Mouse (Mus musculus) lung, embryonic 15.5 days (tissue): ENCODE measurements at regions not wholly inside any gene's neighbourhood (a gene's known extent, or its start where the extent isn't known, plus 50 kb on each side); places are given as distances from the start of the nearest gene placed in this dataset.
"Not testable (repeated sequence)": the region's sequence is repeated elsewhere in the genome, so short reads cannot be mapped to it uniquely, and the experiment has no call there.

Experiments used
- ATAC-seq: fragments of 200-750 bp; cut with Nextera tagmentation; 2 replicates; pipeline ENCODE4 v1.8.0; 2017; ENCODE audit warnings: moderate number of reproducible peaks, borderline replicate concordance; ENCODE audit not compliant: low FRiP score, low TSS enrichment; ENCODE audit errors: extremely low read depth
- H3K27ac ChIP-seq: fragments of 300-500 bp; sonication (generic); 2 replicates; pipeline ENCODE4 v1.5.1; 2015; ENCODE audit warnings: moderate library complexity, mild to moderate bottlenecking, inconsistent platforms
- H3K27me3 ChIP-seq: fragments of 300-500 bp; sonication (generic); 2 replicates; pipeline ENCODE4 v1.6.1; 2015; ENCODE audit warnings: inconsistent platforms
- H3K36me3 ChIP-seq: fragments of 300-500 bp; sonication (generic); 2 replicates; pipeline ENCODE4 v1.6.1; 2015; ENCODE audit warnings: inconsistent platforms
- H3K4me1 ChIP-seq: fragments of 300-500 bp; sonication (generic); 2 replicates; pipeline ENCODE4 v1.6.1; 2015; ENCODE audit warnings: inconsistent platforms
- H3K4me2 ChIP-seq: fragments of 300-500 bp; sonication (generic); 2 replicates; pipeline ENCODE4 v1.6.1; 2015; ENCODE audit warnings: inconsistent platforms, mild to moderate bottlenecking, moderate library complexity
- H3K4me3 ChIP-seq: fragments of 300-500 bp; sonication (generic); 2 replicates; pipeline ENCODE4 v1.5.1; 2015; ENCODE audit warnings: mild to moderate bottlenecking, inconsistent platforms
- H3K9ac ChIP-seq: fragments of 300-500 bp; sonication (generic); 2 replicates; pipeline ENCODE4 v1.6.1; 2015; ENCODE audit warnings: inconsistent platforms
- H3K9me3 ChIP-seq: fragments of 300-500 bp; sonication (generic); 2 replicates; pipeline ENCODE4 v1.6.1; 2016; ENCODE audit warnings: inconsistent platforms
- WGBS: fragments of 180-500 bp; shearing (Covaris S2); methylation state at CpG from one replicate; pipeline ENCODE4 v1.1.7; 2015; 5-methylcytosine and 5-hydroxymethylcytosine counted together

DNA sequence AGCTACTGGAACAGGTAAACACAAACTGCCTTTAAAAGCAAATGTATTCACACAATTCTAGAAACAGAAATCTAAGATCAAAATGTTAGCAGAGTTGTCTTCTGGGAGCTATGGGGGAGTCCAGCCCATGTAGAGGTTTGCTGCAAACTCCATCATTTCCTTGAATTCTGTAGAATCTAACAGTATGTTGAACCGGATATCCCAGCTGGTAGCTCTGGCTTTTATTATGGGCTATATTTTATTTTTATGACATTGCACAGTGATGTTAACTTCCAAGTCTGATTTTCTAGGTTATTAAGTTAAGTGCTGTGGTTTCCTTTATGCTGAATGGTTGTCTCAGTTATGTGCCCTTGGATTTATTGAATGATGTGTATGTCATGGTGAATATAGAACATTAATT is 136.3 kb downstream of the AI429214 start:
- H3K4me3 ChIP-seq = no peak overlapping the region
- no peaks in the 10 kb centered on the region for H3K4me1 ChIP-seq
- H3K36me3 ChIP-seq = no peaks in the 10 kb centered on the region
- H3K27ac ChIP-seq = no peak overlapping the region
- H3K4me2 ChIP-seq = no peak overlapping the region
- H3K27me3 ChIP-seq = no peaks in the 10 kb centered on the region
- H3K9me3 ChIP-seq = no peaks in the 10 kb centered on the region
- no peak overlapping the region for H3K9ac ChIP-seq
- ATAC-seq = no peak
- 77% methylated on average over 1 of the region's 1 CpGs for WGBS

DNA sequence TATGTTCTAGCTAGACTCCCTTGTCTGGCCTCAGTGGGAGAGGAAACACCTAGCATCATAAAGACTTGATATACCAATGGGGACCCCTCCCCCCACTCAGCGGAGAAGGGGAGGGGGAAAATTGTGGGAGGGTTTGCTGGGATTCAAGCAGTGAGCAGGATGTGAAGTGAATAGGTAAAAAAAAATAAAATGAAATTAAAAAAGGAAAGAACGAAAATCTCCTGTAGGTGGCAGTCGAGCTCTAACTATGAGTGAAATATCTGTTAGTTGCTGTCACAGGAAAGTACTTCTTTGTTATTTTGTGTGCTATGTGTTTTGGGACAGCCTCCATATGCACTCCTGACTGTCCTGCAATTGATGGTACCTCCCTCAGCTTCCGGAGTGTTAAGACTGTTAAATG is 138.6 kb downstream of the AI429214 start:
- Histone ChIP-seq H3K27ac (no peak overlapping the region), H3K36me3 (no peaks in the 10 kb centered on the region), H3K4me2 (no peak overlapping the region), H3K27me3 (no peaks in the 10 kb centered on the region), H3K9me3 (no peaks in the 10 kb centered on the region), H3K9ac (no peak overlapping the region), H3K4me3 (no peak overlapping the region), H3K4me1 (no peaks in the 10 kb centered on the region)
- no peak for ATAC-seq
- WGBS = 9% methylated on average over 4 of the region's 4 CpGs

DNA sequence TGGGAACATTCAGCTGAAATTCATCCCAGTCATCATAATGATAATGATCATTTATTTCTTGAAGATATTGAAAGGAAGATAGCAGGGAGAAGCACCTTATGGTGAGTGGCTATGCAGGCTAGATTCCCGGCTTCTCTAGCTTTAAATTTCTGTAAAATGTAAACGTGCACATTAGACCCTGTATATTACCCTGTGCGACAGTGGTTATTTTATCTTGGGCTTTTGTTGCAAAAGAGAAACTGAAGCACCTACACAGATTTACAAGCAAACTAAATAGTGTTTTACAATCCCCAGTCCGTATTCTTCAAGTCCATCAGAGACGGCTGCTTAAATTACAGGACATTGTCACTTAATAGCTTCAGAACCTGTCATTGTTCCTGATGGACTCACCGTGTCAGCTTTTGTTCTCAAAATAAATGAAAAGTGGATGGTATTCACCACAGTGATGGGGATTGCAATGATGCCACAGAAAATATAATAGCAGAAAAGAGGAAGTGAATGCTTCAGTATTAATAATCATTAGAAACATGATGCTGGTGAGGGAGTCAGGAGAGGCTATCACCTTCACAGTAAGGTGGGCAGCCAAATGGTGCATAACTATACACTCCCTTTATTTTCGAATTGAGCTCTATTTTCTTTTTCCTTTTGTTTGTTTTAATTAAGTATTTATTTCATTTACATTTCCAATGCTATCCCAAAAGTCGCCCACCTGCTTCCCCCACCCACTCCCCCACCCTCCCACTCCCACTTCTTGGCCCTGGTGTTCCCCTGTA is 141.0 kb downstream of the AI429214 start:
- Histone ChIP-seq H3K9me3 (no peaks in the 10 kb centered on the region), H3K4me3 (no peak overlapping the region), H3K4me2 (no peak overlapping the region), H3K36me3 (no peaks in the 10 kb centered on the region), H3K9ac (no peak overlapping the region), H3K4me1 (no peaks in the 10 kb centered on the region), H3K27ac (no peak overlapping the region), H3K27me3 (no peaks in the 10 kb centered on the region)
- 72% methylated on average over 8 of the region's 8 CpGs for WGBS
- ATAC-seq = no peak

DNA sequence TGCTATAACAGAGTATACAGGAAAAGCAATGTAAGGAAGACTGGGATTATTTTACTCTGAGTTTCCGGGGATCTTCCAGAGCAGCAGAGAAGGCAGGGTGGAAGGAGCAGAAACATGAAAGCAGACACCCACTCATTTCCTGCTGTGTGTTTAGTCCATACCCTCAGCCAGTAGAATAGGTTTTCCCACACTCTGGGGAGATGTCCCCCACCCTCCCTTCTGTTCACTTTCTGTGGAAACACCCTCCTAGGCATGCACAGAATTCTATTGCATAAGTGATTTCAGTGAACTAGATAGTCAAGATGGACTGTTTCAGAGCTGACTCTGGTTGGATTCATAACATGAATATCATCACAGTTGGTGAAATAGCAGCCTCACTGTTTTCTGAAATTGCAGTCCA is 156.9 kb downstream of the AI429214 start:
- 41% methylated on average over 1 of the region's 1 CpGs for WGBS
- no peak for ATAC-seq
- Histone ChIP-seq H3K4me2 (no peak overlapping the region), H3K4me3 (no peak overlapping the region), H3K36me3 (no peaks in the 10 kb centered on the region), H3K9ac (no peak overlapping the region), H3K27me3 (no peaks in the 10 kb centered on the region), H3K9me3 (no peaks in the 10 kb centered on the region), H3K4me1 (no peaks in the 10 kb centered on the region), H3K27ac (no peak overlapping the region)

DNA sequence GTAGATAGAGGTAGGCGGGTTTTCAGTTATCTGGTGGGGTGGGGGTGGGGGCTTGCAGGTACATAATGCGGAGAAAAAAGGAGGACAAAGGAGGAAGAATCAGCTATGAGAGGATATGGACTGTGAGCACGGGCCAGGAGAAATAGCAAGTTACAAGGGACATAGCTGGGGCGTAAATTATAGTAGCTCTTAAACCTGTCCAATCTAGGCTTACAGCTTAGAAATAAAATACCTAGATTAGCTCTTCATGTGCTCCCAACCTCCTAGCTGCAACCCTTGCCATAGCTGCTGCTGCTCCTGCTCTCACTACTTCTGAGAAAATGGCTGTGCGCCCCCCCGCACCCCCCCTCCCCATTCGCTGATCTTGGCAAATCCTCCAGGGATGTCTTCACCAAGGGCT is 161.0 kb downstream of the AI429214 start:
- no peak overlapping the region for H3K4me3 ChIP-seq
- H3K27me3 ChIP-seq = no peaks in the 10 kb centered on the region
- H3K9ac ChIP-seq = no peak overlapping the region
- no peaks in the 10 kb centered on the region for H3K9me3 ChIP-seq
- no peak overlapping the region for H3K27ac ChIP-seq
- 83% methylated on average over 7 of the region's 7 CpGs for WGBS
- no peak for ATAC-seq
- no peak overlapping the region for H3K4me2 ChIP-seq
- H3K36me3 ChIP-seq = no peaks in the 10 kb centered on the region
- no peaks in the 10 kb centered on the region for H3K4me1 ChIP-seq

DNA sequence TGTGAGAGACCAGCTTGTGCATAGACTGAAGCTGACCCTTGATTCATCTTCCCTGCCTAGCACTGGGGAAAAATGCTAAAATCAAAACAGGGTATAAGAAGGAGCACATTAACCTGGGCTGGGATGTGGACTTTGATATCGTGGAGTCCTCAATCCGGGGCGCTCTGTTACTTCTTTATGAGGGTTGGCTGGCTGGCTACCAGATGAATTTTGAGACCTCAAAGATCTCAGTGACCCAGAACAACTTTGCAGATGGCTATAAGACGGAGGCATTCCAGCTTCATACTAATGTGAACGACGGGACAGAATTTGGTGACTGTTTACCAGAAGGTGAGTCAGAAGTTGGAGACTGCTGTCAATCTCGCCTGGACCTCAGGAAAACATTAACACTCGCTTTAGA is 161.5 kb downstream of the AI429214 start:
- Histone ChIP-seq H3K4me2 (no peak overlapping the region), H3K9me3 (no peaks in the 10 kb centered on the region), H3K4me3 (no peak overlapping the region), H3K27me3 (no peaks in the 10 kb centered on the region), H3K27ac (no peak overlapping the region), H3K36me3 (no peaks in the 10 kb centered on the region), H3K4me1 (no peaks in the 10 kb centered on the region), H3K9ac (no peak overlapping the region)
- no peak for ATAC-seq
- WGBS = 86% methylated on average over 8 of the region's 8 CpGs

DNA sequence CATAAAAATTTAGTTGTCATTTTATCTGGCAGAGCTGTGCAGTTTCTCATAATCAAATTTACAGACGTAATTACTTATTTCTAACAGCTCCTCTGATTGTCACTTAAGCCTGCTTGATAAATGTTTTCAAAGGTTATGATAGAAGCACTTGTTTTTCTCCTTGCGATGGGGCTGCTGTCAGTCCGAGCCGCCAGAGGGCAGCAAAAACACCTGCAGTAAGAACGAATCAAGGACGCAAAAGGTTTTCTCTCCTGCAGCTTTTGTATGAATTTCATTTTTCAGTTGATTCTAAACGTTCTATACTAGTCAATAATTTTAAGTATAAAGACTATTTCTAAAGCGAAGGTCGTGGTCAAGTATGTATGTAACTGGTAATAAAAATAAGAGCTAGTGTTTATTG is 166.1 kb downstream of the AI429214 start:
- Histone ChIP-seq H3K4me2 (no peak overlapping the region), H3K36me3 (no peaks in the 10 kb centered on the region), H3K4me3 (no peak overlapping the region), H3K27ac (no peak overlapping the region), H3K4me1 (no peaks in the 10 kb centered on the region), H3K27me3 (no peaks in the 10 kb centered on the region), H3K9me3 (no peaks in the 10 kb centered on the region), H3K9ac (no peak overlapping the region)
- no peak for ATAC-seq
- 5% methylated on average over 9 of the region's 9 CpGs for WGBS

DNA sequence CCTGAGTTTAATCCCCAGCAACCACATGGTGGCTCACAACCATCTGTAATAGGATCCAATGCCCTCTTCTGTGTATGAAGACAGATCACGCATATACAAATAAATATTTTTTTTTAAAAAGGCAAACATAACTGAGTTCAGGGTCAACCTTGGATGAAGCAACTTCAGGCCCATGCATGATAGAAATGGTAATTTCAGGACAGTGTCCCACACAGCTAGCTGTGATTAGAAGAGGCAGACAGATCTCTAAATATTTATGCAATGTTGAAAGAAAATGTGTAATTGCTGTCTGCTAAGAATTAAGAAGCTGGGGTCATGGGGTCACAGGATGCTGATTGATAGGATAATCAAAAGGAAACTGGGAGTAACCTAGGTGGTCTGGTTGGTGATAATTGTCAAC is 203.5 kb downstream of the AI429214 start:
- Histone ChIP-seq H3K4me1 (no peaks in the 10 kb centered on the region), H3K9me3 (no peaks in the 10 kb centered on the region), H3K27me3 (no peaks in the 10 kb centered on the region), H3K9ac (no peak overlapping the region), H3K4me2 (no peak overlapping the region), H3K4me3 (no peak overlapping the region), H3K27ac (no peak overlapping the region), H3K36me3 (no peaks in the 10 kb centered on the region)
- peak; percentile 55; the same call in 1 of the 2 replicates for ATAC-seq
- 39% methylated on average over 1 of the region's 1 CpGs for WGBS

DNA sequence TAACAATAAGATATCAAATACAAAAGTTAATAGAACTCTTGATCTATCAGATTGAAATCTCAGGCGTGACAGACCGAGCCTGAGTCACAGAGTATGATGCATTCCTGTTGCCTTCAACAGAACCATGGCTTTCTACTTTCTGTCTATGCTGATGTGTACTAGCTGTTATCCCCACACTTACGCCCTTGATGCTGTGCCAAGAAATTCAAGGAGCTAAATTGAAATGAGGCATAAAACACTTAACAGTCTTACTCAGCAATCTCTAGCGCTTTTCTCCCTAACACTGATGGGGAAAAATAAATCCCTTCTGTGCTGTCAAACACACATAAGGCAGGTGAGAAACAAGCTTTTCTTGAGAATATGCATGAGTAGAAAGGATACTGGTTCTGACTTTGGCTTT is 222.5 kb downstream of the AI429214 start:
- no peak for ATAC-seq
- Histone ChIP-seq H3K27me3 (no peaks in the 10 kb centered on the region), H3K9me3 (no peaks in the 10 kb centered on the region), H3K9ac (no peak overlapping the region), H3K4me3 (no peak overlapping the region), H3K4me1 (no peaks in the 10 kb centered on the region), H3K4me2 (no peak overlapping the region), H3K27ac (no peak overlapping the region), H3K36me3 (no peaks in the 10 kb centered on the region)
- WGBS = 68% methylated on average over 4 of the region's 4 CpGs

DNA sequence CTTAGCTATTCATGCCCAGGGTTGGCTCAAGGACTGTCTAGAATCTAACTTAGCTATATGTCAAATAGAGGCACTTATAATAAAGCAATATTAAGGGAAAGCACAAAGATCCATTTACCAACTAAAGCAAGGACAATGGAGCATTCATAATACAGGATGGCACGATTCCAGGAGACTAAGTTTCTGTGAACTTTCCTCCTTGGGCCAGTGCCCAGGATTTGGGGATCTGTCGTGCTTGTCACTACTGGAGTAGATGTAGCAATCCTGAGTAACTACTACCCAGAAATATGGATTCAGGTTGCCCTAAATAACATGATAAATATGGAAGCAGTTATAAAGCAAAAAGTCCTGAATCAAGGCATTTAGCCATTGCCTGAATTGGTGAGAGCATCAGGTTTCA is 233.7 kb downstream of the AI429214 start:
- WGBS = 53% methylated on average over 2 of the region's 2 CpGs
- no peaks in the 10 kb centered on the region for H3K36me3 ChIP-seq

DNA sequence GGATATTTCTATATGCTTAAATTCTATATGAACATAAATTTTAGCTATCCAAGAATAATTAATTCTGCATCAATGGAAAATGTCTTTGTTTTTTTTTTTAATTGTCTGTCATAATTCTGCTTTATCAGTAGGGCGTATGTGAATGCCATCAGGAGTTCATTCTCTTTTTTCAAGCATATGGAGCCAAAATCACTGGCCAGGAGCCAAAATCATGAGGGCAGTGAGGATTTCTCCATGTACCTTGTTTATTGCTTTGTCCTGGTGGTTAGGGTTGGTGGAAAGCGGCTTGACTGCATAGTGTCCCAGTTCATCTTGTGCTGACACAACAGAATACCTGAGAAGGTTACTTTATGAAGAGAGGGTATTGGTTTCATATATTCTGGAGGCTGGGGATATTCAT is 243.9 kb downstream of the AI429214 start:
- no peaks in the 10 kb centered on the region for H3K4me1 ChIP-seq
- no peak overlapping the region for H3K4me3 ChIP-seq
- H3K27ac ChIP-seq = no peak overlapping the region
- H3K9me3 ChIP-seq = no peaks in the 10 kb centered on the region
- 78% methylated on average over 2 of the region's 2 CpGs for WGBS
- no peak overlapping the region for H3K9ac ChIP-seq
- no peak overlapping the region for H3K4me2 ChIP-seq
- no peaks in the 10 kb centered on the region for H3K27me3 ChIP-seq
- no peak for ATAC-seq
- no peaks in the 10 kb centered on the region for H3K36me3 ChIP-seq

More for the DNA sequence above, 233.7 kb downstream of the AI429214 start:
- no peak for ATAC-seq
- Histone ChIP-seq H3K27me3 (no peaks in the 10 kb centered on the region), H3K4me2 (no peak overlapping the region), H3K4me1 (no peaks in the 10 kb centered on the region), H3K9ac (no peak overlapping the region), H3K27ac (no peak overlapping the region), H3K9me3 (no peaks in the 10 kb centered on the region), H3K4me3 (no peak overlapping the region)

DNA sequence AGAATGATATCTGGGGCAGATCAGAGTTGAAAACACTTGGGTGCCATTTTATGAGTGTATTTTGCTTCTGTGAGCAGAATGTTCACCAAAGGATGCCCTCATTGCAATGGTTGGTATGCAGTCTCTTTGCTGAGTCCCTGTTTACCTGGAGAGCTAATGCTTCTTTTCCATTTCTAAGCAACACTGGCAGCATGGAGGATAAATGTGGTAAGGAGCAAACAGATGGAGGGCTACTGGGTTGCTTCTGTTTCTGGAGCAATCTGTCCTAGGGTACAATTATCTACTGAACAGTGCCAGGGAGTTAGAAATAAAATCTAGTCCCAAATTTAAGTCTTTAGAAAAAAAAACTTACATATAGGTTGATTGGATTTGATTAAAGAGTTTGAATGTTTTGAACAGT is 245.9 kb downstream of the AI429214 start:
- Histone ChIP-seq H3K4me2 (no peak overlapping the region), H3K27me3 (no peaks in the 10 kb centered on the region), H3K9me3 (no peaks in the 10 kb centered on the region), H3K4me1 (no peaks in the 10 kb centered on the region), H3K27ac (no peak overlapping the region), H3K4me3 (no peak overlapping the region), H3K36me3 (no peaks in the 10 kb centered on the region), H3K9ac (no peak overlapping the region)
- no peak for ATAC-seq

DNA sequence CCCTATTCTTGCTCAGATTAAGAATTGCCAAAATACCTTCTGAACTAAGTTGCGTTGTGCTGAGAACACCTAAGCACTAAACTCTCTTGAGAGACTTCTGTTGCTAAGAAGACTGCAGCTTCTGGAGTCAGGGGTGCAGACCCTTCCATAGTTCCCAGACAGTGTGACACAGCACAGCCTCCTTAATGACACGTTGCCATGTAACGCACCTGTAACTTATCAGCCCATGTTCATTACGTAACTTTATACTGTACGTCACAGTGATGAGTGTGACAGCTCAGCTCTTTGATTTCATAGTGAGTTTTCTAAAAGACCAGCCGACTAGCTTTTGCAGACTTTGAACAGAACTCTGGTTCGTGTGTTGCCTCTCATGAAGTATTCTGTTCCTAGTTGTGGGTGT is 257.8 kb downstream of the AI429214 start:
- not testable (repeated sequence) for H3K9me3 ChIP-seq, H3K4me3 ChIP-seq, H3K4me1 ChIP-seq, H3K9ac ChIP-seq, H3K4me2 ChIP-seq, H3K36me3 ChIP-seq, H3K27me3 ChIP-seq, ATAC-seq, H3K27ac ChIP-seq
- WGBS = 73% methylated on average over 7 of the region's 7 CpGs
